Mouse (Mus musculus) hindbrain, embryonic 11.5 days (tissue): ENCODE results near the gene Ces1e. TPM values are rescaled to one million over a fixed set of nuclear protein-coding genes. Genes with fewer than 3 reads are reported as not detected.
"Not testable (repeated sequence)": the region's sequence is repeated elsewhere in the genome, so short reads cannot be mapped to it uniquely, and the experiment has no call there.

Experiments
- ATAC-seq: fragments of 200-750 bp; cut with Nextera tagmentation; 2 replicates; pipeline ENCODE4 v1.8.0; 2017; ENCODE audit warnings: mild to moderate bottlenecking, moderate TSS enrichment, moderate library complexity; ENCODE audit not compliant: low FRiP score
- DNase-seq: peaks from one replicate; pipeline ENCODE4 v3.0.0-alpha.2; 2015; ENCODE audit warnings: low spot score
- H3K27ac ChIP-seq: fragments of 300-500 bp; sonication (generic); 2 replicates; pipeline ENCODE4 v1.5.1; 2014; ENCODE audit warnings: mild to moderate bottlenecking, low read depth, low read length
- H3K27me3 ChIP-seq: fragments of 300-500 bp; sonication (generic); 2 replicates; pipeline ENCODE4 v1.6.1; 2014; ENCODE audit warnings: mild to moderate bottlenecking, low read length, moderate library complexity, mixed read lengths; ENCODE audit not compliant: control insufficient read depth, insufficient read depth
- H3K36me3 ChIP-seq: fragments of 300-500 bp; sonication (generic); 2 replicates; pipeline ENCODE4 v1.6.1; 2014; ENCODE audit warnings: mild to moderate bottlenecking, low read length, moderate library complexity, mixed read lengths; ENCODE audit not compliant: control insufficient read depth, insufficient read depth
- H3K4me1 ChIP-seq: fragments of 300-500 bp; sonication (generic); replicated peaks from 2 replicates; pipeline ENCODE4 v1.6.1; 2014; ENCODE audit warnings: low read length, mixed read lengths; ENCODE audit not compliant: control insufficient read depth, insufficient read depth
- H3K4me2 ChIP-seq: fragments of 300-500 bp; sonication (generic); replicated peaks from 2 replicates; pipeline ENCODE4 v1.6.1; 2014; ENCODE audit warnings: mild to moderate bottlenecking, low read depth, low read length
- H3K4me3 ChIP-seq: fragments of 300-500 bp; sonication (generic); 2 replicates; pipeline ENCODE4 v1.5.1; 2014; ENCODE audit warnings: low read depth, low read length
- H3K9ac ChIP-seq: fragments of 300-500 bp; sonication (generic); 2 replicates; pipeline ENCODE4 v1.6.1; 2014; ENCODE audit warnings: low read depth, low read length
- H3K9me3 ChIP-seq: fragments of 300-500 bp; sonication (generic); 2 replicates; pipeline ENCODE4 v1.6.1; 2016; ENCODE audit warnings: low read length; ENCODE audit not compliant: control insufficient read depth
- WGBS: fragments of 180-500 bp; shearing (Covaris S2); extraction: QIAGEN DNeasy Blood & Tissue Kit; methylation state at CpG from one replicate; pipeline ENCODE4 v1.1.7; 2014; 5-methylcytosine and 5-hydroxymethylcytosine counted together
- polyA plus RNA-seq: library from polyadenylated mRNA; unstranded; fragments of >200 nt; fragmentation: Nextera tagmentation; extraction: Ambion mirVana; gene quantifications from 2 replicates; pipeline ENCODE4 v1.2.1, GENCODE M21; 2014

The Ces1e gene
- polyA plus RNA-seq, 1 experiment from 2014 or later: not detected

GRCm38 (mm10) chr8:93199146-93199545, 30.3 kb downstream of the Ces1e start:
- H3K27me3 ChIP-seq, DNase-seq, H3K36me3 ChIP-seq, H3K4me1 ChIP-seq, H3K27ac ChIP-seq, ATAC-seq, H3K9ac ChIP-seq, H3K4me3 ChIP-seq, H3K4me2 ChIP-seq, H3K9me3 ChIP-seq: not testable (repeated sequence)
- 83% methylated on average over 7 of the region's 7 CpGs for WGBS

GRCm38 (mm10) chr8:93197685-93198525, 31.5 kb downstream of the Ces1e start, which contains the start of gene Ces1d:
TSS of gene Ces1d (minus strand) at chr8:93197838.
- H3K4me1 ChIP-seq: no peaks in the 10 kb centered on the region
- no peaks in the 10 kb centered on the region for H3K36me3 ChIP-seq
- H3K27ac ChIP-seq: no peak within 1 kb of the TSS
- 84% methylated on average over 8 of the region's 8 CpGs for WGBS
- DNase-seq (no peak), ATAC-seq (no peak)
- no peak within 1 kb of the TSS for H3K4me2 ChIP-seq
- H3K4me3 ChIP-seq: no peak within 1 kb of the TSS
- no peak within 1 kb of the TSS for H3K9ac ChIP-seq
- no peaks in the 10 kb centered on the region for H3K9me3 ChIP-seq
- H3K27me3 ChIP-seq: no peaks in the 10 kb centered on the region

- DNase-seq: no peak
- no peak overlapping the region for H3K27ac ChIP-seq
- H3K4me2 ChIP-seq: no peak overlapping the region
- no peak for ATAC-seq
- no peaks in the 10 kb centered on the region for H3K4me1 ChIP-seq
- WGBS: 87% methylated on average over 5 of the region's 5 CpGs
- H3K36me3 ChIP-seq: no peaks in the 10 kb centered on the region
- H3K9me3 ChIP-seq: no peaks in the 10 kb centered on the region
- H3K4me3 ChIP-seq: no peak overlapping the region
- H3K27me3 ChIP-seq: no peaks in the 10 kb centered on the region
- H3K9ac ChIP-seq: no peak overlapping the region
Observed at GRCm38 (mm10) chr8:93196436-93196835, 33.0 kb downstream of the Ces1e start.

GRCm38 (mm10) chr8:93180581-93181129, 48.8 kb downstream of the Ces1e start:
- WGBS: 85% methylated on average over 4 of the region's 4 CpGs
- no peak overlapping the region for H3K4me3 ChIP-seq
- no peaks in the 10 kb centered on the region for H3K36me3 ChIP-seq
- H3K9me3 ChIP-seq: no peaks in the 10 kb centered on the region
- H3K9ac ChIP-seq: no peak overlapping the region
- DNase-seq (no peak), ATAC-seq (no peak)
- H3K27ac ChIP-seq: no peak overlapping the region
- no peak overlapping the region for H3K4me2 ChIP-seq
- no peaks in the 10 kb centered on the region for H3K27me3 ChIP-seq
- no peaks in the 10 kb centered on the region for H3K4me1 ChIP-seq

GRCm38 (mm10) chr8:93176593-93176992, 52.8 kb downstream of the Ces1e start:
- Histone ChIP-seq H3K27ac (no peak overlapping the region), H3K27me3 (no peaks in the 10 kb centered on the region), H3K4me3 (no peak overlapping the region), H3K9ac (no peak overlapping the region), H3K9me3 (no peaks in the 10 kb centered on the region), H3K4me1 (no peaks in the 10 kb centered on the region), H3K4me2 (no peak overlapping the region), H3K36me3 (no peaks in the 10 kb centered on the region)
- WGBS: 48% methylated on average over 1 of the region's 1 CpGs
- DNase-seq (no peak), ATAC-seq (no peak)

- H3K27ac ChIP-seq: no peak overlapping the region
- no peaks in the 10 kb centered on the region for H3K9me3 ChIP-seq
- H3K27me3 ChIP-seq: no peaks in the 10 kb centered on the region
- no peak overlapping the region for H3K9ac ChIP-seq
- WGBS: 98% methylated on average over 2 of the region's 2 CpGs
- no peaks in the 10 kb centered on the region for H3K36me3 ChIP-seq
- no peak overlapping the region for H3K4me2 ChIP-seq
- DNase-seq (no peak), ATAC-seq (no peak)
- no peak overlapping the region for H3K4me3 ChIP-seq
- no peaks in the 10 kb centered on the region for H3K4me1 ChIP-seq
Observed at GRCm38 (mm10) chr8:93174554-93174953, 54.9 kb downstream of the Ces1e start.

- no peaks in the 10 kb centered on the region for H3K36me3 ChIP-seq
- no peaks in the 10 kb centered on the region for H3K9me3 ChIP-seq
- ATAC-seq (no peak), DNase-seq (no peak)
- no peak overlapping the region for H3K9ac ChIP-seq
- no peak overlapping the region for H3K27ac ChIP-seq
- no peaks in the 10 kb centered on the region for H3K4me1 ChIP-seq
- H3K4me2 ChIP-seq: no peak overlapping the region
- 68% methylated on average over 1 of the region's 1 CpGs for WGBS
- no peak overlapping the region for H3K4me3 ChIP-seq
- no peaks in the 10 kb centered on the region for H3K27me3 ChIP-seq
Observed at GRCm38 (mm10) chr8:93171846-93172590, 57.4 kb downstream of the Ces1e start.

GRCm38 (mm10) chr8:93163363-93163762, 66.1 kb downstream of the Ces1e start:
- Histone ChIP-seq H3K36me3 (no peaks in the 10 kb centered on the region), H3K4me3 (no peak overlapping the region), H3K27ac (no peak overlapping the region), H3K9me3 (no peaks in the 10 kb centered on the region), H3K4me2 (no peak overlapping the region), H3K27me3 (no peaks in the 10 kb centered on the region), H3K4me1 (no peaks in the 10 kb centered on the region), H3K9ac (no peak overlapping the region)
- no peak for DNase-seq
- 90% methylated on average over 1 of the region's 1 CpGs for WGBS
- ATAC-seq: no peak
